Mouse (Mus musculus): ENCODE measurements at regions not wholly inside any gene's neighbourhood (a gene's known extent, or its start where the extent isn't known, plus 50 kb on each side); places are given as distances from the start of the nearest gene placed in this dataset.

DNA sequence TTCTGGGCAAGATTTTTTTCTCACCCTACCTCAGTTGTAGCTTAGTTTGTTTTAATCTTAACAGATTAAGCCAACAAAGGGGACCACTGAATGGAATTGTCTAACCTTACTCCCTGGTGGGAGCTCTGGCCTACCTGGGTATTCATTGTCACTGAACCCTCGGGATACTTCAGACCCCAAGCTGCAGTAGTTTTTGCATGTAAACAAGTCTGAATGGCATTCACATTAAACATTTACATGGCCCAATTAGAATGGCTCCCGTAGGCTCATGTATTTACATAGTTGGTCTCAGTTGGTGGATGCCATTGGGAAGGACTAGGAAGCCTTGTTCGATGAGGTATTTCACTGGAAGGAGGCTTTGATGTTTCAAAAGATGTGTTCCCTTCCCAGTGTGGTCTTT lies 1208.9 kb upstream of the A1bg start:
- TF ChIP-seq CTCF (IDR thresholded peaks at IDR 0.05; ENCODE audit: extremely low read depth, insufficient read depth, insufficient read length, insufficient replicate concordance) (no peak), POLR2A (IDR thresholded peaks at IDR 0.05; ENCODE audit: low read depth, low read length) (no peak)
- Histone ChIP-seq H3K4me3 (ENCODE audit: extremely low read depth, insufficient read depth, insufficient read length) (no peak overlapping the region), H3K4me1 (ENCODE audit: control insufficient read depth, insufficient read depth, insufficient read length) (peaks cover 5% of the 10 kb centered on the region; the same call in 1 of the 2 replicates), H3K27me3 (ENCODE audit: control insufficient read depth, insufficient read depth, low read length) (no peaks in the 10 kb centered on the region), H3K36me3 (ENCODE audit: control insufficient read depth, insufficient read depth, low read length) (no peaks in the 10 kb centered on the region), H3K27ac (ENCODE audit: insufficient read depth, low read length) (no peak overlapping the region)
- DNase-seq (ENCODE audit: low read depth in 1 of 2, low spot score in 2 of 2), result no peak
- 95% methylated on average over 3 of the region's 3 CpGs for WGBS

DNA sequence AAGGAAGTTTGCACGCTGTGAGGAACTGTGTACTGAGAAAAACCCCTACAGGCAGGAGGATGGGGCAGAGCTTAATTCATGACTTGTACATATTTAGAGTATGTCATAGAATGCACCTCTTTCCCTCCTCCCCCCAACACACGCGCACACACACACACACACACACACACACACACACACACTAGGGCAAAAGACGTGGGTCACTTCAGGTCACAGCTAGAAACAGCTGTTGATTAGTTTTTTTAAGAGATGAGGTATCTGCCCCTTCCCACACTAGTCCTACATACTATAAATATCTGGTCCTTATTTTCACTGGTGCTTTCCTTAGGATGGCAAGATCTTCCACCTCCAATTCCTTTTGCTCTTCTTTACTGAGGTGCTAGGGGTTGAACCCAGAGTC lies 1207.7 kb upstream of the A1bg start:
- Histone ChIP-seq H3K36me3 (ENCODE audit: control insufficient read depth, insufficient read depth, low read length) (no peaks in the 10 kb centered on the region), H3K4me3 (ENCODE audit: extremely low read depth, insufficient read depth, insufficient read length) (no peak overlapping the region), H3K4me1 (ENCODE audit: control insufficient read depth, insufficient read depth, insufficient read length) (peaks cover 5% of the 10 kb centered on the region; the same call in 1 of the 2 replicates), H3K27ac (ENCODE audit: insufficient read depth, low read length) (no peak overlapping the region), H3K27me3 (ENCODE audit: control insufficient read depth, insufficient read depth, low read length) (no peaks in the 10 kb centered on the region)
- no peak for DNase-seq (ENCODE audit: low read depth in 1 of 2, low spot score in 2 of 2)
- TF ChIP-seq CTCF (IDR thresholded peaks at IDR 0.05; ENCODE audit: extremely low read depth, insufficient read depth, insufficient read length, insufficient replicate concordance), result no peak
- no peak for TF ChIP-seq POLR2A (IDR thresholded peaks at IDR 0.05; ENCODE audit: low read depth, low read length)
- WGBS, result 45% methylated on average over 4 of the region's 4 CpGs

DNA sequence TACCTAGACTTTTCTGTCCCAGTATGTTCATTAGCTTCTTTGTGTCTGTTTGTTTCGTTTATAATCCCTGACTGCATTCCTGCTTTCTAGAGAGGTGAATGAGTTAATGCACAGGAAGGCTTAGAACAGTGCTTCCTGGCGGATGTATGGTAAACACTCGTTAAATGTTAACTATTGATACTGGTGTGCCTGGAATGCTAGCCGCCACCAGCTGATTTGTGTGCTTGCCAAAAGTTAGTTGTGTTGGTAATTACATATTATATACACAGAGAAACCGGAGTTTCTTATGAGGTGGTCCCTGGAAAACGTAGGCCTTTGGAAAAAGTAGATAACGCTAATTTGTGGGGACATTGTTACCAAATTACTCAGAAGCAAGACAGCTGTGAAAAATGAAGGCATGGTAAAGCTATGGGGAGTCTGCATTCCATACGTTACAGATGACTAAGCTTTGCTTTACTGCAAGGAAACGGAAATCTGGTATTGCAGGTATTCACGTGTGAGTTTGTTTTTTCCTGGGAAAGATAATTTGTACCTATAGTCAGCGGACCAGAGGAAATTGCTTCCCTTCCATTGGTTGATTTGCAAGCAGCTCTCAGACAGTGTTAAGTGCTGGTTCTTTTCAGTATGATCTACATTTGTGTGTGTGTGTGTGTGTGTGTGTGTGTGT lies 1205.9 kb upstream of the A1bg start:
- H3K27me3 ChIP-seq (ENCODE audit: control insufficient read depth, insufficient read depth, low read length), result no peaks in the 10 kb centered on the region
- H3K27ac ChIP-seq (ENCODE audit: insufficient read depth, low read length), result no peak overlapping the region
- 90% methylated on average over 11 of the region's 11 CpGs for WGBS
- H3K4me3 ChIP-seq (ENCODE audit: extremely low read depth, insufficient read depth, insufficient read length), result no peak overlapping the region
- DNase-seq (ENCODE audit: low read depth in 1 of 2, low spot score in 2 of 2), result no peak
- no peak for TF ChIP-seq POLR2A (IDR thresholded peaks at IDR 0.05; ENCODE audit: low read depth, low read length)
- TF ChIP-seq CTCF (IDR thresholded peaks at IDR 0.05; ENCODE audit: extremely low read depth, insufficient read depth, insufficient read length, insufficient replicate concordance), result no peak
- no peaks in the 10 kb centered on the region for H3K36me3 ChIP-seq (ENCODE audit: control insufficient read depth, insufficient read depth, low read length)
- peaks cover 5% of the 10 kb centered on the region; the same call in 1 of the 2 replicates for H3K4me1 ChIP-seq (ENCODE audit: control insufficient read depth, insufficient read depth, insufficient read length)

DNA sequence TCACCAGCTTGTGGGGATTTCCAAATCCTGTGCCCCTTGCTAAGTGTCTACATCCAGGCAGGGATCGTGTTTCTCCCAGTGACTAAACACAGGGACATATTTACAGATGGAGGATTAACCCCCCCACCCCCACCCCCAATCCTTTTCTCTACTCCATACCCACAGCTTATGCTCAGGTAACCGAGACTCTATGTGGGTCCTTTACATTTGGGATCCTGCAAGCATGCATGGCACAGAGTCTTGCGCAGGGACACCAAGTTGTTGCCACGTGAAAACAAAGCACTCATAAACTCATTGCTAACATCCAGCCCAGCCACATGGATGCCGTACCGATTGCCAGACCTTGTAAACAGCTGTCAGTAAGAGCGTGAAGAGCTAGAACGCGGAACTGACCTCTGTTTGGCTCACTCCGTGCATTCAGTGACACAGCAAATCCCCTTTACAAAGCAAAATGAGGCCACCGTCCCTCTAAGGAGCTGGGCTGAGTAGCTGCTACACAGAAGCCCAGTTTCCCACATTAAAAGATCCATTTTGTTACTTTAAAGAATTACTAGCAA lies 1204.9 kb upstream of the A1bg start:
- no peak for DNase-seq (ENCODE audit: low read depth in 1 of 2, low spot score in 2 of 2)
- no peak for TF ChIP-seq CTCF (IDR thresholded peaks at IDR 0.05; ENCODE audit: extremely low read depth, insufficient read depth, insufficient read length, insufficient replicate concordance)
- no peak for TF ChIP-seq POLR2A (IDR thresholded peaks at IDR 0.05; ENCODE audit: low read depth, low read length)
- H3K4me3 ChIP-seq (ENCODE audit: extremely low read depth, insufficient read depth, insufficient read length), result no peak overlapping the region
- H3K36me3 ChIP-seq (ENCODE audit: control insufficient read depth, insufficient read depth, low read length), result no peaks in the 10 kb centered on the region
- 53% methylated on average over 11 of the region's 11 CpGs for WGBS
- H3K27me3 ChIP-seq (ENCODE audit: control insufficient read depth, insufficient read depth, low read length), result no peaks in the 10 kb centered on the region
- H3K27ac ChIP-seq (ENCODE audit: insufficient read depth, low read length), result no peak overlapping the region
- H3K4me1 ChIP-seq (ENCODE audit: control insufficient read depth, insufficient read depth, insufficient read length), result peaks cover 5% of the 10 kb centered on the region; the same call in 1 of the 2 replicates

DNA sequence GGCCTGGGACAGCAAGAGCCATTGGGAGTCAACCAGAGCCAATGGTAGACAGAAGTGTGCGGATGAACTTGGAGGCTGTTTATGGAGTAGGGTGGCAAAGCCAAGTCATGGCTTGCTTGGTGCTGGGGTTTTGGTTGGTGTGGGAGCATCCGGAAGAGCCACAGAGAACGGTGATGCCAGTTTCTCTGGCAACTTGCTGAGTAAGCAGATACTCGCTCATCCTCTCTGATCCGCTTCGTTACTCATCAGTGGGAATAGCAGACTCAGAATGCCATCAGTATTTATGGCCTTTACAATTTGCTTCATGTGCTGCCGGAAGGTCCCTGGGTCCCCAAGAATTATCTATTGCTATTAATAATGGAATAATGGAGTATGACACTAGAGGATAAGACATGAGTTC lies 1202.9 kb upstream of the A1bg start:
- Histone ChIP-seq H3K27ac (ENCODE audit: insufficient read depth, low read length) (no peak overlapping the region), H3K27me3 (ENCODE audit: control insufficient read depth, insufficient read depth, low read length) (no peaks in the 10 kb centered on the region), H3K36me3 (ENCODE audit: control insufficient read depth, insufficient read depth, low read length) (no peaks in the 10 kb centered on the region), H3K4me3 (ENCODE audit: extremely low read depth, insufficient read depth, insufficient read length) (no peak overlapping the region), H3K4me1 (ENCODE audit: control insufficient read depth, insufficient read depth, insufficient read length) (peaks cover 5% of the 10 kb centered on the region; the same call in 1 of the 2 replicates)
- no peak for DNase-seq (ENCODE audit: low read depth in 1 of 2, low spot score in 2 of 2)
- no peak for TF ChIP-seq POLR2A (IDR thresholded peaks at IDR 0.05; ENCODE audit: low read depth, low read length)
- TF ChIP-seq CTCF (IDR thresholded peaks at IDR 0.05; ENCODE audit: extremely low read depth, insufficient read depth, insufficient read length, insufficient replicate concordance), result no peak
- 97% methylated on average over 7 of the region's 7 CpGs for WGBS

DNA sequence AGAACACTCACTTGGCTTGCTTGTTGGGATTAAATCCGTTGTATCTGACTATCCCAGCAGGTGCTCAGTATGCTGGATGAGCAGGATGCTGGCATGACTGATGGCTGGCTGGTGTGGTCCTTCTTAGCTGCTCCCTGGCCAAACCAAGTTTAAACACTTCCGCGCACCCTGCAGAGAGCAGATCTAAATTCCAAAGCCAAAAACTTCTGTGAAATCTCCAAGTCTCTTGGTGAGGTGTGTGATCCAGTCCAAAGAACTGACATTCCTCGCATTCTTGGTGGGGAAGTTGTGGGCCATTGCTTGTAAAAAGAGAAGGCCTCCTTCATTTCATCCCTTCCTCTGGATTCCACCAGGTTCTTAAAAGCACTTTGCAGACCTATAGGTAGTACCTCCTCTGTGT lies 1200.9 kb upstream of the A1bg start:
- TF ChIP-seq POLR2A (IDR thresholded peaks at IDR 0.05; ENCODE audit: low read depth, low read length), result no peak
- no peak for TF ChIP-seq CTCF (IDR thresholded peaks at IDR 0.05; ENCODE audit: extremely low read depth, insufficient read depth, insufficient read length, insufficient replicate concordance)
- Histone ChIP-seq H3K36me3 (ENCODE audit: control insufficient read depth, insufficient read depth, low read length) (no peaks in the 10 kb centered on the region), H3K4me3 (ENCODE audit: extremely low read depth, insufficient read depth, insufficient read length) (no peak overlapping the region), H3K4me1 (ENCODE audit: control insufficient read depth, insufficient read depth, insufficient read length) (no peaks in the 10 kb centered on the region), H3K27ac (ENCODE audit: insufficient read depth, low read length) (no peak overlapping the region), H3K27me3 (ENCODE audit: control insufficient read depth, insufficient read depth, low read length) (no peaks in the 10 kb centered on the region)
- 97% methylated on average over 4 of the region's 4 CpGs for WGBS
- no peak for DNase-seq (ENCODE audit: low read depth in 1 of 2, low spot score in 2 of 2)

All from spleen, adult 2 months (tissue).